Mouse (Mus musculus) heart, embryonic 14.5 days (tissue): ENCODE data around the gene Tas2r143. TPM values are rescaled to one million over a fixed set of nuclear protein-coding genes. Genes with fewer than 3 reads are reported as not detected.

Source experiments
- ATAC-seq: fragments of 200-750 bp; cut with Nextera tagmentation; 2 replicates; pipeline ENCODE4 v1.8.0; 2017; ENCODE audit warnings: low read depth, moderate TSS enrichment; ENCODE audit not compliant: insufficient number of reproducible peaks, insufficient read depth, low FRiP score
- H3K27ac ChIP-seq, 2 experiments: fragments of 200-500 bp in 1 of 2; fragments of 300-500 bp in 1 of 2; sonication (generic) in 1 of 2; replicated peaks in 1 of 2; 2 replicates each; pipeline ENCODE4 v1.5.1; 2012 to 2014; ENCODE audit warnings: low read depth in 2 of 2, low read length in 2 of 2, control low read depth in 1 of 2, mild to moderate bottlenecking in 1 of 2, mixed read lengths in 1 of 2; ENCODE audit not compliant: control insufficient read depth in 1 of 2, insufficient read depth in 1 of 2
- H3K27me3 ChIP-seq: fragments of 300-500 bp; sonication (generic); 2 replicates; pipeline ENCODE4 v1.6.1; 2014; ENCODE audit warnings: mild to moderate bottlenecking, low read length, control low read depth; ENCODE audit not compliant: control insufficient read depth, insufficient read depth
- H3K36me3 ChIP-seq: fragments of 300-500 bp; sonication (generic); 2 replicates; pipeline ENCODE4 v1.6.1; 2014; ENCODE audit warnings: mild to moderate bottlenecking, control low read depth, low read length, mixed read lengths; ENCODE audit not compliant: control insufficient read depth, insufficient read depth
- H3K4me1 ChIP-seq, 2 experiments: fragments of 200-500 bp in 1 of 2; fragments of 300-500 bp in 1 of 2; sonication (generic) in 1 of 2; 2 replicates each; pipeline ENCODE4 v1.6.1; 2012 to 2014; ENCODE audit warnings: low read length in 2 of 2, control low read depth in 1 of 2, mixed read lengths in 1 of 2; ENCODE audit not compliant: control insufficient read depth in 2 of 2, insufficient read depth in 2 of 2
- H3K4me2 ChIP-seq: fragments of 300-500 bp; sonication (generic); 2 replicates; pipeline ENCODE4 v1.6.1; 2014; ENCODE audit warnings: mild to moderate bottlenecking, low read length
- H3K4me3 ChIP-seq, 2 experiments: fragments of 200-500 bp in 1 of 2; fragments of 300-500 bp in 1 of 2; sonication (generic) in 1 of 2; 2 replicates each; pipeline ENCODE4 v1.5.1; 2012 to 2014; ENCODE audit warnings: low read length in 2 of 2, mild to moderate bottlenecking in 2 of 2, control low read depth in 1 of 2, low read depth in 1 of 2, moderate library complexity in 1 of 2; ENCODE audit not compliant: control insufficient read depth in 1 of 2, insufficient read depth in 1 of 2
- H3K9ac ChIP-seq: fragments of 300-500 bp; sonication (generic); 2 replicates; pipeline ENCODE4 v1.6.1; 2014; ENCODE audit warnings: mild to moderate bottlenecking, low read length
- H3K9me3 ChIP-seq: fragments of 300-500 bp; sonication (generic); 2 replicates; pipeline ENCODE4 v1.6.1; 2016; ENCODE audit warnings: low read length, control low read depth; ENCODE audit not compliant: control insufficient read depth
- WGBS: fragments of 180-500 bp; shearing (Covaris S2); extraction: QIAGEN DNeasy Blood & Tissue Kit; methylation state at CpG from one replicate; pipeline ENCODE4 v1.1.7; 2014; 5-methylcytosine and 5-hydroxymethylcytosine counted together
- polyA plus RNA-seq: library from polyadenylated mRNA; unstranded; fragments of >200 nt; fragmentation: Nextera tagmentation; extraction: Ambion mirVana; gene quantifications from 2 replicates; pipeline ENCODE4 v1.2.1, GENCODE M21; 2014

Gene Tas2r143
- polyA plus RNA-seq, 1 experiment from 2014 or later, result not detected

DNA sequence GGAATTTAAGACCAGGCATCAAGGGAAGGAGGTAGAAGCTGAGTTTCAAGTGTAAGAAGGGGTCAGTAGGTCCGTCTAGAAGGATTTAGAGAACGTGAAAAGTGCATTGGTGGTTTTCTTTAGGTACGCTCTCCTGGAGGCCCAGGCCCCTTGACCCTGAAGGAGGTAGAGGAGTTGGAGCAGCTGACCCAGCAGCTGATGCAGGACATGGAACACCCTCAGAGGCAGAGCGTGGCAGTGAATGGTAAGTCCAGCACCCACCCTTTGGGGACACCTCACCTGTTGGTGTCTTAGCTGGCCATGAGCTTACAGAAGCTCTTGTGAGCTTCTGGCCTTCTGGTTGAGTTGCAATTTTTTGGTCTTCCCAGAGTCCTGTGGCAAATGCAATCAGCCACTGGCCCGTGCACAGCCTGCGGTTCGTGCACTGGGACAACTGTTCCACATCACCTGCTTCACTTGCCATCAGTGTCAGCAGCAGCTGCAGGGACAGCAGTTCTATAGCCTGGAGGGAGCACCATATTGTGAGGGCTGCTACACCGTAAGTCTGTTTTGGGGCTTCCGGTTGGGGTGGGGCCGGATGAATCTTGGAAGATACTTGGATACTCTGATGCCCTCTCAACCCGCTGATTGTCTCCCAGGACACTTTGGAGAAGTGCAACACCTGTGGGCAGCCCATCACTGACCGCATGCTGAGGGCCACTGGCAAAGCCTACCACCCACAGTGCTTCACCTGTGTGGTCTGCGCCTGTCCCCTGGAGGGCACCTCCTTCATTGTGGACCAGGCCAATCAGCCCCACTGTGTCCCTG, 44.0 kb upstream of the Tas2r143 start:
- H3K27me3 ChIP-seq, result no peaks in the 10 kb centered on the region
- no peak for ATAC-seq
- H3K9ac ChIP-seq, result 0 out of 2 replicates have a peak overlapping the region, but pooled peaks have one; percentile 67
- no peak overlapping the region; a peak in 1 of 4 replicates for H3K27ac ChIP-seq
- H3K9me3 ChIP-seq, result no peaks in the 10 kb centered on the region
- peaks cover 95% of the 10 kb centered on the region for H3K36me3 ChIP-seq
- 90% methylated on average over 13 of the region's 13 CpGs for WGBS
- no peak overlapping the region for H3K4me3 ChIP-seq
- H3K4me1 ChIP-seq, result peaks cover 58 to 86% of the 10 kb centered on the region in 2 experiments
- no peak overlapping the region for H3K4me2 ChIP-seq

DNA sequence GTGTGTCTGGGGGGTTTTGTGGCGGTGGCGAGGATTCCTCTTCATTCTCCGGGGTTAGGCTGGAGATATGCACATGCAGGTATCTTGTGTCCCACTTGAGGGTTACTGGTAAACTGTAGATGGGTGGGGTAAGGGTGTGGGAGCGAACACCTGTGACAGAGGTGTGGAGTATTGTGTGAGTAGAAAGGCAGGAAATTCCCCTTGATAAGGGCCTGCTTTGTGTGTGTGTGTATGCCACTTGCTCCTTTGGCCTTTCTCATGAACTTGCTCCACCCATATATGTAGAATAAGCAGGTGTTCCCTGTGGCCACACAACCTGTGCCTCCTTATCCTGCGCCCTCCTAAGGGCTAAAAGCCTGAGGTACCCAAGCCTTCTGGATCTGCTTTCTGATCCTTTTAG, 43.1 kb upstream of the Tas2r143 start:
- H3K4me2 ChIP-seq, result no peak overlapping the region
- peaks cover 51 to 80% of the 10 kb centered on the region in 2 experiments for H3K4me1 ChIP-seq
- H3K4me3 ChIP-seq, result no peak overlapping the region
- peaks cover 93% of the 10 kb centered on the region for H3K36me3 ChIP-seq
- H3K9me3 ChIP-seq, result no peaks in the 10 kb centered on the region
- H3K9ac ChIP-seq, result no peak overlapping the region
- no peaks in the 10 kb centered on the region for H3K27me3 ChIP-seq
- H3K27ac ChIP-seq, result peak overlapping the region in 1 of 2 experiments; percentile 52; a peak in 1 of 4 replicates
- no peak for ATAC-seq
- WGBS, result 88% methylated on average over 5 of the region's 5 CpGs

DNA sequence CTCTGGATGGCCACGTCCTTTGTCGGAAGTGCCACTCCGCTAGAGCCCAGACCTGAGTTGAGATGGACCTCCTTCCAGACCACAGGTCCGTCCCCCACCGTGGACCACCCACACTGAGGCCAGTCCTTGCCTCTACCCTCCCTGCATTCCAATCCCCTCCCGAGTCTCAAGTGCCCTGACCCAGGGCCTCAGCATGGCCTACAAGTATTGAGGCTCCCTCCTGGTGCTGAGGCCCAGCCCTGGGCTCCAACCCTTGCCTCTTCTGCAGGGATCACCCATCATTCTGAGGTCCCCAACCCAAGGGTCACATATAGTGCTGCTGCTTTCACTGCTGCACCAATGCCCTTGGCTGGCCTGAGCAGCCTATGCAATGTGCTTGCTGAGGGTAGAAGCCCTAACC, 42.1 kb upstream of the Tas2r143 start:
- no peaks in the 10 kb centered on the region for H3K9me3 ChIP-seq
- H3K4me2 ChIP-seq, result no peak overlapping the region
- peaks cover 84% of the 10 kb centered on the region for H3K36me3 ChIP-seq
- 0 out of 2 replicates have a peak overlapping the region, but pooled peaks have one; percentile 21 for H3K9ac ChIP-seq
- no peak overlapping the region for H3K4me3 ChIP-seq
- H3K4me1 ChIP-seq, result peaks cover 52 to 80% of the 10 kb centered on the region in 2 experiments
- peak overlapping the region in 1 of 2 experiments; percentile 52; a peak in 1 of 4 replicates for H3K27ac ChIP-seq
- no peaks in the 10 kb centered on the region for H3K27me3 ChIP-seq
- WGBS, result 38% methylated on average over 6 of the region's 6 CpGs
- ATAC-seq, result no peak

DNA sequence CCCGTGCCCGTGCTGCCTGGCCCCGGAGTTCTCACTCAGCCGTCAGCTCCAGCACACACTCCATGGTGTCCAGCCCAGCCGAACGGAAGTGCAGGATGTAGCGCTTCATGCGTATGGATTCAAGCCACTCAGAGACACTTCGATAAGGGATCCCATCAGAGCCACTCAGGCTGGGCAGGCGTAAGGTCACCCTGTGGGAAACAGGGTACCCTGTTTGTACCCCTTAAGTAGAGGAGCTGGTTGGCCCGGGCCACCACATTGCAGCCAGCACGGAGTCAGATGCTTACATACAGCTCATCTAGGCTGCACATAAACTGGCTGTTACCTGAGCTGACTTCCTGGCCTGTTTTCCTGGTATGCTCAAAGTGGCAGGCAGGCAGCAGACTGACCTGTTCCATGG, 41.1 kb upstream of the Tas2r143 start:
- ATAC-seq, result no peak
- peak overlapping the region; percentile 83 to 88 for H3K27ac ChIP-seq
- no peak overlapping the region for H3K4me3 ChIP-seq
- no peak overlapping the region for H3K4me2 ChIP-seq
- H3K36me3 ChIP-seq, result peaks cover 75% of the 10 kb centered on the region
- H3K9me3 ChIP-seq, result no peaks in the 10 kb centered on the region
- peaks cover 48 to 72% of the 10 kb centered on the region in 2 experiments for H3K4me1 ChIP-seq
- WGBS, result 76% methylated on average over 12 of the region's 12 CpGs
- no peaks in the 10 kb centered on the region for H3K27me3 ChIP-seq
- peak overlapping the region; percentile 28; the same call in 1 of the 2 replicates for H3K9ac ChIP-seq

DNA sequence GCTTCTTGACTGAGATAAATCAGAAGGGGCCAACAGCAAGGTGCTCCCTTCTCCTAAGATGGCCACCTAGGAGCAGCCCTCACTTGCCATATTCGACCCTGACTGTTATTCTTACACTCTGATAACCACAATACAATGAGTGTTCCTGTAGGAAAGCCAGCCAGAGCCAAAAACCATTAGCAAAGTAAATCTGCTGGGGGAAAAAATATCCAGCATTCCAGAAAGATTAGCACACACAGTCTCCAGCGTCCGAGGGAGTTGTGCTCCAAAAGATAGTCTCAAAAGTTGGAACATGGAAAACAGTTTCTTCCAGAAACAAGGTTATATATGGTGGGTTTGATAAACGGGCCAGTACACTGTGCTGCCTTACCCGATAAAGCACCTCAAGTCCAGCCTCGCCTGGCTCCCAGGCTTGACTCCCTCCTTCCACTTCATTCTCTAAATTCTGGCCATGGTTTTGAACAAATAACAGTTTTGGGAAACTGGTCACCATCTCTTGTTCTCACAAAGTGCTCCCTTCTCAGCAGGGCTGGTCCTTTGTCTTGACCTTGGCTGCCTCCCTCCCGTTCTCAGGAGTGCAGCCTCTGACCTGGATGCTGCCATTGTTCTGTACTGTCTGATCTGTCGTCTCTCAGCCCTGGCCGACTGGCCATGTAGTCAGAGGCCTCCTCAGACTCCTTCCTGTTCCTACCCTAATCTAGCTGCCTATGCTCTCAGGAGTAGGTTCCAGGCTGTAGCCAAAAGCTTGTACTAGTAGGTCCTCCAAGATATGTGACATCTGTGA, 40.5 kb upstream of the Tas2r143 start:
- H3K36me3 ChIP-seq, result peaks cover 73% of the 10 kb centered on the region
- H3K27me3 ChIP-seq, result no peaks in the 10 kb centered on the region
- H3K4me2 ChIP-seq, result no peak overlapping the region
- H3K4me3 ChIP-seq, result no peak overlapping the region
- H3K4me1 ChIP-seq, result peaks cover 41 to 65% of the 10 kb centered on the region in 2 experiments
- ATAC-seq, result peak; percentile 40
- 33% methylated on average over 9 of the region's 9 CpGs for WGBS
- peak overlapping the region; percentile 86 to 88 for H3K27ac ChIP-seq
- H3K9ac ChIP-seq, result 0 out of 2 replicates have a peak overlapping the region, but pooled peaks have one; percentile 28
- H3K9me3 ChIP-seq, result no peaks in the 10 kb centered on the region

DNA sequence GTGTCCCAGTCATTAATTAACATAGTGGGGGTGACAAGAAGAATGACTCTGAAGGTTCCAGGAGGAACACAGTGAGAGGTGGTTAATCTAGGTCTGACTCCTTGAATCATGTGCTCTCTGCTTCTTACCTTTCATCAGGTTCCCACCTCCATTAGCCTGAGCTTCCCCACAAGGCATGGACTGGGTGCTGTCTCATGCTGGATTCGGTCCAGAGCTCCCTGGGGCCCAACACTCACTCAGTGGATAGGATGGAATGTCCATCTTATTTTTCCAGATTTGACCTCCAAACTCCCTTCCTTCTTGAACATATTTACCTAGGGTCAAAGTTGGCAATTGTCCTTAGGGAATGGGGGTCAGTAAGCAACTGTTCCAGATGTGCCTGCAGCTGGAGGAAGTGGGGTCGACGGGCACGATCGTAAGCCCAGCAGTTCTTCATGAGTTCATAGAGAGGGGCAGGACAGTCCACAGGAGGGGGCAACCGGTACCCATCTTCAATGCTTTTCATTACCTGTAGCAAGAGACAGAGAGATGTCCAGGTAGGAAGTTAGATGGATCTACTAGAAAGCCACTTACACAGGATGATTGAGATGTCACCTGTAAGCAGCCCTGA, 39.7 kb upstream of the Tas2r143 start:
- Histone ChIP-seq H3K4me1 (peaks cover 34 to 58% of the 10 kb centered on the region in 2 experiments), H3K4me3 (no peak overlapping the region), H3K9ac (0 out of 2 replicates have a peak overlapping the region, but pooled peaks have one; percentile 25), H3K27me3 (no peaks in the 10 kb centered on the region), H3K36me3 (peaks cover 65% of the 10 kb centered on the region), H3K27ac (peak overlapping the region; percentile 28 to 88), H3K4me2 (no peak overlapping the region), H3K9me3 (no peaks in the 10 kb centered on the region)
- no peak for ATAC-seq
- 86% methylated on average over 6 of the region's 6 CpGs for WGBS
